Mouse (Mus musculus): ENCODE results near the gene Usmg5. TPM values are rescaled to one million over a fixed set of nuclear protein-coding genes. Genes with fewer than 3 reads are reported as not detected.

Gene Usmg5
- polyA plus RNA-seq, 1 experiment = 34.9 TPM

GRCm38 (mm10) chr19:47128164-47128563 lies 37.7 kb upstream of the Usmg5 start:
- no peaks in the 10 kb centered on the region for H3K9me3 ChIP-seq

GRCm38 (mm10) chr19:47122802-47123201 lies 32.4 kb upstream of the Usmg5 start:
- H3K36me3 ChIP-seq (replicated peaks; ENCODE audit: low read length) = peaks cover 91% of the 10 kb centered on the region
- no peaks in the 10 kb centered on the region for H3K9me3 ChIP-seq
- H3K27me3 ChIP-seq (replicated peaks) = no peaks in the 10 kb centered on the region

More at GRCm38 (mm10) chr19:47128164-47128563, 37.7 kb upstream of the Usmg5 start:
- no peak overlapping the region for H3K4me3 ChIP-seq (replicated peaks)
- TF ChIP-seq GATA1 (IDR thresholded peaks at IDR 0.05; ENCODE audit: borderline replicate concordance, low read length) = no peak
- no peak for TF ChIP-seq FLI1 (IDR thresholded peaks at IDR 0.05; ENCODE audit: low read length)
- peaks cover 98% of the 10 kb centered on the region for H3K36me3 ChIP-seq (replicated peaks; ENCODE audit: low read length)
- no peaks in the 10 kb centered on the region for H3K27me3 ChIP-seq (replicated peaks)
- peaks cover 22% of the 10 kb centered on the region for H3K4me1 ChIP-seq

GRCm38 (mm10) chr19:47121054-47121453 lies 30.6 kb upstream of the Usmg5 start:
- no peaks in the 10 kb centered on the region for H3K27me3 ChIP-seq (replicated peaks)
- peaks cover 91% of the 10 kb centered on the region for H3K36me3 ChIP-seq (replicated peaks; ENCODE audit: low read length)
- peaks cover 8% of the 10 kb centered on the region; the same call in 1 of the 2 replicates for H3K4me1 ChIP-seq
- TF ChIP-seq FLI1 (IDR thresholded peaks at IDR 0.05; ENCODE audit: low read length) (no peak), GATA1 (IDR thresholded peaks at IDR 0.05; ENCODE audit: borderline replicate concordance, low read length) (no peak)
- no peak overlapping the region for H3K4me3 ChIP-seq (replicated peaks)
- no peaks in the 10 kb centered on the region for H3K9me3 ChIP-seq

More at GRCm38 (mm10) chr19:47122802-47123201, 32.4 kb upstream of the Usmg5 start:
- peaks cover 8% of the 10 kb centered on the region; the same call in 1 of the 2 replicates for H3K4me1 ChIP-seq
- no peak for TF ChIP-seq FLI1 (IDR thresholded peaks at IDR 0.05; ENCODE audit: low read length)
- TF ChIP-seq GATA1 (IDR thresholded peaks at IDR 0.05; ENCODE audit: borderline replicate concordance, low read length) = no peak
- no peak overlapping the region for H3K4me3 ChIP-seq (replicated peaks)

- Histone ChIP-seq H3K4me3 (replicated peaks) (no peak overlapping the region), H3K27me3 (replicated peaks) (no peaks in the 10 kb centered on the region), H3K36me3 (replicated peaks; ENCODE audit: low read length) (peaks cover 90% of the 10 kb centered on the region), H3K4me1 (peaks cover 8% of the 10 kb centered on the region; the same call in 1 of the 2 replicates), H3K9me3 (no peaks in the 10 kb centered on the region)
- TF ChIP-seq FLI1 (IDR thresholded peaks at IDR 0.05; ENCODE audit: low read length) (no peak), GATA1 (IDR thresholded peaks at IDR 0.05; ENCODE audit: borderline replicate concordance, low read length) (no peak)
Measured at GRCm38 (mm10) chr19:47118634-47119033, 28.2 kb upstream of the Usmg5 start.

GRCm38 (mm10) chr19:47104641-47105271 lies 14.3 kb upstream of the Usmg5 start:
- TF ChIP-seq FLI1 (IDR thresholded peaks at IDR 0.05; ENCODE audit: low read length) (no peak), GATA1 (IDR thresholded peaks at IDR 0.05; ENCODE audit: borderline replicate concordance, low read length) (no peak)
- peaks cover 100% of the 10 kb centered on the region for H3K36me3 ChIP-seq (replicated peaks; ENCODE audit: low read length)
- no peaks in the 10 kb centered on the region for H3K9me3 ChIP-seq
- H3K27me3 ChIP-seq (replicated peaks) = no peaks in the 10 kb centered on the region
- no peak overlapping the region for H3K4me3 ChIP-seq (replicated peaks)
- H3K4me1 ChIP-seq = no peaks in the 10 kb centered on the region

- Histone ChIP-seq H3K27me3 (replicated peaks) (no peaks in the 10 kb centered on the region), H3K4me3 (replicated peaks) (no peak overlapping the region), H3K36me3 (replicated peaks; ENCODE audit: low read length) (peaks cover 100% of the 10 kb centered on the region), H3K4me1 (no peaks in the 10 kb centered on the region; the same call in 1 of the 2 replicates), H3K9me3 (no peaks in the 10 kb centered on the region)
- TF ChIP-seq GATA1 (IDR thresholded peaks at IDR 0.05; ENCODE audit: borderline replicate concordance, low read length) = no peak
- TF ChIP-seq FLI1 (IDR thresholded peaks at IDR 0.05; ENCODE audit: low read length) = no peak
Measured at GRCm38 (mm10) chr19:47101080-47101479, 10.6 kb upstream of the Usmg5 start.

GRCm38 (mm10) chr19:47089718-47090525 lies 525 bp downstream of the Usmg5 start:
- H3K4me3 ChIP-seq (replicated peaks) = peak overlapping the region; percentile 93
- no peaks in the 10 kb centered on the region for H3K9me3 ChIP-seq
- no peaks in the 10 kb centered on the region for H3K27me3 ChIP-seq (replicated peaks)
- peaks cover 53% of the 10 kb centered on the region for H3K36me3 ChIP-seq (replicated peaks; ENCODE audit: low read length)
- H3K4me1 ChIP-seq = peaks cover 45% of the 10 kb centered on the region
- no peak for TF ChIP-seq FLI1 (IDR thresholded peaks at IDR 0.05; ENCODE audit: low read length)

- TF ChIP-seq FLI1 (IDR thresholded peaks at IDR 0.05; ENCODE audit: low read length) = no peak
- no peak for TF ChIP-seq GATA1 (IDR thresholded peaks at IDR 0.05; ENCODE audit: borderline replicate concordance, low read length)
- peaks cover 42% of the 10 kb centered on the region for H3K4me1 ChIP-seq
- H3K36me3 ChIP-seq (replicated peaks; ENCODE audit: low read length) = peaks cover 53% of the 10 kb centered on the region
- H3K27me3 ChIP-seq (replicated peaks) = no peaks in the 10 kb centered on the region
- no peaks in the 10 kb centered on the region for H3K9me3 ChIP-seq
- peak overlapping the region; percentile 78 for H3K4me3 ChIP-seq (replicated peaks)
Measured at GRCm38 (mm10) chr19:47088226-47088625, 2.2 kb downstream of the Usmg5 start.

GRCm38 (mm10) chr19:47067924-47068611 lies 22.4 kb downstream of the Usmg5 start:
- Histone ChIP-seq H3K4me1 (peaks cover 28% of the 10 kb centered on the region), H3K27me3 (replicated peaks) (no peaks in the 10 kb centered on the region), H3K9me3 (no peaks in the 10 kb centered on the region), H3K4me3 (replicated peaks) (peak overlapping the region; percentile 97), H3K36me3 (replicated peaks; ENCODE audit: low read length) (peaks cover 29% of the 10 kb centered on the region)
- TF ChIP-seq FLI1 (IDR thresholded peaks at IDR 0.05; ENCODE audit: low read length) (no peak), GATA1 (IDR thresholded peaks at IDR 0.05; ENCODE audit: borderline replicate concordance, low read length) (no peak)
